Mouse (Mus musculus) liver, embryonic 16.5 days (tissue): ENCODE data around the gene Hrh3. TPM values are rescaled to one million over a fixed set of nuclear protein-coding genes. Genes with fewer than 3 reads are reported as not detected.

ENCODE experiments used
- ATAC-seq: fragments of 200-750 bp; cut with Nextera tagmentation; 2 replicates; pipeline ENCODE4 v1.8.0; 2017; ENCODE audit warnings: low read depth, mild to moderate bottlenecking, moderate number of reproducible peaks, moderate library complexity
- H3K27ac ChIP-seq: fragments of 300-500 bp; sonication (generic); 2 replicates; pipeline ENCODE4 v1.5.1; 2014; ENCODE audit warnings: mild to moderate bottlenecking, low read length
- H3K27me3 ChIP-seq: fragments of 300-500 bp; sonication (generic); 2 replicates; pipeline ENCODE4 v1.6.1; 2014; ENCODE audit warnings: low read depth, low read length, mixed read lengths; ENCODE audit not compliant: control insufficient read depth, insufficient read depth
- H3K36me3 ChIP-seq: fragments of 300-500 bp; sonication (generic); 2 replicates; pipeline ENCODE4 v1.6.1; 2014; ENCODE audit warnings: mild to moderate bottlenecking; ENCODE audit not compliant: control insufficient read depth, insufficient read depth
- H3K4me1 ChIP-seq: fragments of 300-500 bp; sonication (generic); 2 replicates; pipeline ENCODE4 v1.6.1; 2014; ENCODE audit warnings: low read depth, low read length, mixed read lengths; ENCODE audit not compliant: control insufficient read depth
- H3K4me2 ChIP-seq: fragments of 300-500 bp; sonication (generic); 2 replicates; pipeline ENCODE4 v1.6.1; 2014; ENCODE audit warnings: low read depth, low read length, mixed read lengths
- H3K4me3 ChIP-seq: fragments of 300-500 bp; sonication (generic); 2 replicates; pipeline ENCODE4 v1.5.1; 2014; ENCODE audit warnings: low read depth, mild to moderate bottlenecking, low read length
- H3K9ac ChIP-seq: fragments of 300-500 bp; sonication (generic); 2 replicates; pipeline ENCODE4 v1.6.1; 2014; ENCODE audit warnings: low read depth, low read length
- H3K9me3 ChIP-seq: fragments of 300-500 bp; sonication (generic); replicated peaks from 2 replicates; pipeline ENCODE4 v1.6.1; 2016; ENCODE audit warnings: low read length; ENCODE audit not compliant: control insufficient read depth
- WGBS: fragments of 180-500 bp; shearing (Covaris S2); extraction: QIAGEN DNeasy Blood & Tissue Kit; methylation state at CpG from one replicate; pipeline ENCODE4 v1.1.7; 2014; ENCODE audit not compliant: insufficient replicate concordance; 5-methylcytosine and 5-hydroxymethylcytosine counted together
- polyA plus RNA-seq: library from polyadenylated mRNA; unstranded; fragments of >200 nt; fragmentation: Nextera tagmentation; extraction: Ambion mirVana; gene quantifications from 2 replicates; pipeline ENCODE4 v1.2.1, GENCODE M21; 2015

Gene Hrh3
- polyA plus RNA-seq, 1 experiment from 2014 or later: not detected

GRCm38 (mm10) chr2:180077622-180078021 lies 26.7 kb downstream of the Hrh3 start:
- H3K9me3 ChIP-seq: no peaks in the 10 kb centered on the region
- H3K9ac ChIP-seq: no peak overlapping the region
- no peaks in the 10 kb centered on the region for H3K27me3 ChIP-seq
- H3K4me2 ChIP-seq: no peak overlapping the region
- no peak overlapping the region for H3K4me3 ChIP-seq
- no peak overlapping the region for H3K27ac ChIP-seq
- H3K4me1 ChIP-seq: no peaks in the 10 kb centered on the region
- 70% methylated on average over 3 of the region's 3 CpGs for WGBS
- no peaks in the 10 kb centered on the region for H3K36me3 ChIP-seq
- no peak for ATAC-seq

- Histone ChIP-seq H3K4me3 (no peak overlapping the region), H3K4me2 (no peak overlapping the region), H3K9ac (no peak overlapping the region), H3K9me3 (no peaks in the 10 kb centered on the region), H3K27me3 (no peaks in the 10 kb centered on the region), H3K27ac (no peak overlapping the region), H3K4me1 (peaks cover 6% of the 10 kb centered on the region), H3K36me3 (no peaks in the 10 kb centered on the region)
- 79% methylated on average over 7 of the region's 7 CpGs for WGBS
- no peak for ATAC-seq
These were observed 31.4 kb downstream of the Hrh3 start for GRCm38 (mm10) chr2:180072886-180073285.

- Histone ChIP-seq H3K36me3 (no peaks in the 10 kb centered on the region), H3K4me2 (no peak overlapping the region), H3K9ac (no peak overlapping the region), H3K27ac (no peak overlapping the region), H3K4me1 (peaks cover 6% of the 10 kb centered on the region), H3K9me3 (no peaks in the 10 kb centered on the region), H3K27me3 (no peaks in the 10 kb centered on the region), H3K4me3 (no peak overlapping the region)
- WGBS: 72% methylated on average over 2 of the region's 2 CpGs
- ATAC-seq: no peak
These were observed 32.6 kb downstream of the Hrh3 start for GRCm38 (mm10) chr2:180071671-180072070.

GRCm38 (mm10) chr2:180070481-180071453 lies 33.5 kb downstream of the Hrh3 start, which contains the start of gene Mtg2:
Gene Mtg2, plus strand, starts transcription at chr2:180070588.
- peak; percentile 96 for ATAC-seq
- H3K4me3 ChIP-seq: peak within 1 kb of the TSS; percentile 72
- peak within 1 kb of the TSS; percentile 64 for H3K9ac ChIP-seq
- H3K4me2 ChIP-seq: peak within 1 kb of the TSS; percentile 78
- no peaks in the 10 kb centered on the region for H3K9me3 ChIP-seq
- H3K36me3 ChIP-seq: no peaks in the 10 kb centered on the region
- no peaks in the 10 kb centered on the region for H3K27me3 ChIP-seq
- peak within 1 kb of the TSS; percentile 62 for H3K27ac ChIP-seq
- WGBS: 5% methylated on average over 58 of the region's 58 CpGs
- H3K4me1 ChIP-seq: peaks cover 6% of the 10 kb centered on the region

GRCm38 (mm10) chr2:180069770-180070480 lies 34.4 kb downstream of the Hrh3 start:
- ATAC-seq: peak; percentile 47
- Histone ChIP-seq H3K9ac (peak overlapping the region; percentile 64), H3K36me3 (no peaks in the 10 kb centered on the region), H3K27ac (peak overlapping the region; percentile 62), H3K4me1 (peaks cover 6% of the 10 kb centered on the region), H3K4me2 (peak overlapping the region; percentile 78), H3K27me3 (no peaks in the 10 kb centered on the region), H3K4me3 (peak overlapping the region; percentile 72), H3K9me3 (no peaks in the 10 kb centered on the region)
- 26% methylated on average over 20 of the region's 20 CpGs for WGBS

- no peak for ATAC-seq
- no peak overlapping the region for H3K27ac ChIP-seq
- WGBS: 79% methylated on average over 11 of the region's 11 CpGs
- no peaks in the 10 kb centered on the region for H3K4me1 ChIP-seq
- no peaks in the 10 kb centered on the region for H3K27me3 ChIP-seq
- H3K4me2 ChIP-seq: no peak overlapping the region
- H3K9ac ChIP-seq: no peak overlapping the region
- no peak overlapping the region for H3K4me3 ChIP-seq
- H3K9me3 ChIP-seq: no peaks in the 10 kb centered on the region
- peaks cover 7% of the 10 kb centered on the region for H3K36me3 ChIP-seq
These were observed 40.8 kb downstream of the Hrh3 start for GRCm38 (mm10) chr2:180063338-180064131.

GRCm38 (mm10) chr2:180053001-180053400 lies 51.3 kb downstream of the Hrh3 start:
- Histone ChIP-seq H3K9me3 (no peaks in the 10 kb centered on the region), H3K4me1 (no peaks in the 10 kb centered on the region; the same call in 1 of the 2 replicates), H3K4me2 (no peak overlapping the region), H3K9ac (no peak overlapping the region), H3K27ac (no peak overlapping the region), H3K36me3 (no peaks in the 10 kb centered on the region; the same call in 1 of the 2 replicates), H3K4me3 (no peak overlapping the region), H3K27me3 (no peaks in the 10 kb centered on the region)
- WGBS: 87% methylated on average over 9 of the region's 9 CpGs
- no peak for ATAC-seq

GRCm38 (mm10) chr2:180051986-180052733 lies 52.1 kb downstream of the Hrh3 start:
- WGBS: 79% methylated on average over 14 of the region's 14 CpGs
- Histone ChIP-seq H3K9ac (no peak overlapping the region), H3K4me2 (no peak overlapping the region), H3K4me3 (no peak overlapping the region), H3K27ac (no peak overlapping the region), H3K36me3 (no peaks in the 10 kb centered on the region; the same call in 1 of the 2 replicates), H3K9me3 (no peaks in the 10 kb centered on the region), H3K4me1 (no peaks in the 10 kb centered on the region; the same call in 1 of the 2 replicates), H3K27me3 (no peaks in the 10 kb centered on the region)
- ATAC-seq: no peak
